Mouse (Mus musculus): ENCODE measurements around the gene Upk1a.

The Upk1a gene

DNA sequence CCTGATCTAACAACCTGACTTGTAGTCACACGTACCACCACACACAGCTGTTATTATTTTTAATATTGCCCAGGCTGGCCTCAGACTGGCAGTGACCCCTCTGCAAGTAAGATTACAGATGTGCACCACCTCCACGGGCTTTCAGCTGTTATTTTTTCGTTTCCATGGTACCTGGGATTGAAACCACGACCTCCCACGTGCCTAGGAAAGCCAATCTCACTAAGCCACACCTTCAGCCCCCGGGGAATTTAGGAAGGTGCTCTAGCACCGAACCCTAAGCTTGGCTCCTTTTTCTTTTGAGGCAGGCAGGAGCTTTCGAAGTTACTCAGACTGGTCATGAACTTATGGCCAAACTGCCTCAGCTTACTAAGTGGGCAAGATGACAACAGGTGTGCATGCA is 8.2 kb downstream of the Upk1a start:
- no peak for DNase-seq (ENCODE audit: low read depth in 1 of 2, low spot score in 2 of 2)

DNA sequence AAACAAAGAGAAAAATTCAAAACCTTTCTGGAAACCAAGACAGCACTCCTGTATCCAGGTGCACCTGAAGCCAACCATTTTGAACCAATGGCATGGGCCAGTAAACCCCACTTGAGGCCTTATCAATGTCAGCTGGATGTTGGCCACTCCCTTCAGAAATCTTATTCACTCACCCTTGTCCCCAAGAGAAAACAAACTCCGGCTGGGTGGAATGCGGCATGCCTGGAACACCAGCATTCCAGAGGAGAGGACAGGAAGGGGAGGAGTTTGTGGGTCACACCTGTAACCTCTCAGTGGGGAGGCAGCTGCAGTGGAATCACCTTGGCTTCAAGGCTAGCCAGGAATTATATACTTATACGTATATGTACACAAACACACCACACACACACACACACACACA is 10.1 kb downstream of the Upk1a start:
- no peak for DNase-seq (ENCODE audit: low read depth in 1 of 2, low spot score in 2 of 2)

GRCm38 (mm10) chr7:30600651-30601050 is 12.0 kb downstream of the Upk1a start:
- no peak for DNase-seq (ENCODE audit: low read depth in 1 of 2, low spot score in 2 of 2)

- DNase-seq (ENCODE audit: low read depth in 1 of 2, low spot score in 2 of 2) = peak; percentile 21 to 26
Observed at GRCm38 (mm10) chr7:30599933-30600353, 12.7 kb downstream of the Upk1a start.

- no peak for DNase-seq (ENCODE audit: low read depth in 1 of 2, low spot score in 2 of 2)
Observed at GRCm38 (mm10) chr7:30598786-30599185, 13.9 kb downstream of the Upk1a start, which contains the start of gene Zbtb32. TSS of gene Zbtb32 (minus strand) at chr7:30598909.

GRCm38 (mm10) chr7:30596811-30597210 is 15.8 kb downstream of the Upk1a start:
- no peak for DNase-seq (ENCODE audit: low read depth in 1 of 2, low spot score in 2 of 2)

- DNase-seq (ENCODE audit: low read depth in 1 of 2, low spot score in 2 of 2) = no peak
Observed at GRCm38 (mm10) chr7:30596093-30596492, 16.6 kb downstream of the Upk1a start.

DNA sequence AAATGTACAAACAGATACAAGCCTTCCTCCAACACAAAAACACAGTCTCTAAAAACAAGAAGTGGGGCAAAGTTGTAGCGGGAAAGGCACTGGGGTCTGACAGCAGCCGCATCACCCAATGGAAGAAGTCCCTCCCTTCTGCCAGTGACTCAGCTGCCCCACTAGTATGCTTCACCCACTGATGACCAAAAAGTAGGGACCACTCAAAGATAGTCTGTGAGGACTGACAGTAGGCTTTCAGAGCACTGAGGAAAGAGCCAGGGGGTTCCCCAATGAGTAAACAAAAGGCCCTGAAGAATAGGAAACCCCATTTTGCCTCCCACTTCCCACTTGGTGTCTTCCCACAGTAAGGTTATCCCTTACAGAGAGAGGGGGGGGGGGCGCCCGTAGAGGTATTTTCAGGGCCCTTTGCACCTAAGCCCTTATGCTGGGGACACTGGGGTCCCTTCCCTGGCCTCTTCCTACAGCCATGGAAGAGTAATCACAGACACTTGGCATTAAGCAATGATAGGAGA is 18.1 kb downstream of the Upk1a start:
- no peak for DNase-seq (ENCODE audit: low read depth in 1 of 2, low spot score in 2 of 2)

GRCm38 (mm10) chr7:30593579-30594509 is 18.8 kb downstream of the Upk1a start:
- DNase-seq (ENCODE audit: low read depth in 1 of 2, low spot score in 2 of 2) = no peak

DNA sequence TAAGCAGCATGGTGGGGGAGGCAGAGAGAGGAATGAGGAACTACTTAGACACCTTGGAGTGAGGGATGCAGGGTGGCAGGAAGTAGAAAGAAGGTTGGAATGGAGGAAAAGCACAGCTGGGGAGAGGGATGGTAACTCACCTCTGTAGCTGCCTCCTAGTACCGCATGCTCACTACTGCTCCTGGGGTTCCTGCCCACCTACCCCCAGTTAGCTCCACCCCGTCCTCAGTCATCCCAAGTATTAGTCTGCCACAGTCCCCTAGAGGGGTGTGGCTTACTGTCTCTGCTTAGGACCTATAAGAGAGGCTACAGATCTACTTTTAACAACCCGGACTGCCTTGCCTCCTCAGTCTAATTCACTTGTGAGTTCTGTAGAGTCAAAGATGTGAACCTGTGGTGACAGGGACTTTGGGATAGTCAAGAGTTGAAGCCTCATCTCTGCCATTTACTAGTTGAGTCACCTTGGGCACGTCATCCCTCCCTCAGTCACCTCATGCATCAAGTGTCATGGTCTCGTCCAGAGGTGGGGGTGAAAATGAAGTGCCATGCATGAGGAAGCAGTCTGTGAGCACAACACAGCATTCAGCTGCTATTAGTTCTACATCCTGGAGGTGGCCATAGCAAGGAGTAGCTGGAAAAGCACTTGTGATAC is 19.7 kb downstream of the Upk1a start:
- DNase-seq (ENCODE audit: low read depth in 1 of 2, low spot score in 2 of 2) = no peak

DNA sequence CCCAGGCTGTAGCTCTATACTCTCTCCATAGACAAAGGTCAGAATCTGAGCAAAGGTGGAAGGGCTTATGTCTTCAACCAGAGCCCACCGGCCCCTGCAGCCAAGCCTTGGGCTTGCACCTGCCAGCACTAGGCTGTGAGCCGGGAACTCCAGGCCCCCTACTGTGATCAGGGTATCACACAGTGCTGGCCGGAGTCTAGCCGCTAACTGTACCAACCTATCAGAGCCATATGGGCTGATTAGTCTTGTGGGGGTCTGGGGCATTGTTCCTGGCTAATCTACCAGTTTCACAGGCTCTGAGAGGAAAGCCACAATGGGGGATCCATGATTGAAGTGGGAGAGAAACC is 21.1 kb downstream of the Upk1a start:
- no peak for DNase-seq (ENCODE audit: low read depth in 1 of 2, low spot score in 2 of 2)

GRCm38 (mm10) chr7:30590927-30591604 is 21.6 kb downstream of the Upk1a start:
- no peak for DNase-seq (ENCODE audit: low read depth in 1 of 2, low spot score in 2 of 2)

- peak in 1 of 2 experiments; percentile 55 for DNase-seq (ENCODE audit: low read depth in 1 of 2, low spot score in 2 of 2)
Observed at GRCm38 (mm10) chr7:30589435-30590301, 23.0 kb downstream of the Upk1a start.

DNA sequence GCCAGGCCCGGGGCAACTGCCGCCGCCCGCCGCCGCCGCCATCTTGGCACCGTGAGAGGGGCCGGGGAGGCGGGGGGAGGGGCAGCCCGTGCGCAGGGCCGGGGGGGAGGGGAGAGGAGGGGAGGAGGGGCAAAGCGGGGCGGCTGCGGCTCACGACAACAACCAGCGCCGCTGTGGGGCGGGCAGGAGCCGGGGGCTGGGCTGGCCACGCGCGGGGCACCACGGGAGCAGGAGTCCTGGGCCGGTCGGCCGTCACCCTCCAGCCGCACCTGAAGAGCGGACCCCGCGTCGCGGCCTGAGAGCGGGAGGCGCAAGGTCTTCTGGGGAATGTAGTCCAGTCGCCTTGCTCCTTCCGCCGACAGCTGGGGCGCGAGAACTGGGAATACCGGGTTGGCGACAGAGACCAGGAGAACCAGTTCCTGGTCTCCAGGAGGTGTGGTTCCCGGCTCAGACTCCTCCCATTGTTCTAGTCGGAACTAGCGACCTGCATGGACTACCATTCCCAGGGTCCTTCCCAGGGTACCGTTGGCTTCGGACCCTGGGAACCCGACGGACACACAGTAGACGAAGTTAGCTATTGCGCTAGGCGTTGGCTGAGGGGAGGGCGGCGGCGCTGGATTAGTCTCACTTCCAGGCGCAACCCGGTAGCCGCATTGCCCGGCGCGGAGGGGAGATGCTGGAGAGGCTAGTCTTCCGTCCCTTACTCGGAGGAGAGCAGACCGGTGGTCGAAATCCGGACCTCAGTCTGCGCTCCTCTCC is 23.8 kb downstream of the Upk1a start, which contains the start of gene Kmt2b:
Kmt2b (minus strand) TSS at position 51 of the 759 bp plus-strand sequence.
- DNase-seq (ENCODE audit: low read depth in 1 of 2, low spot score in 2 of 2) = peak; percentile 79 to 85

- peak in 1 of 2 experiments; percentile 34 for DNase-seq (ENCODE audit: low read depth in 1 of 2, low spot score in 2 of 2)
Observed at GRCm38 (mm10) chr7:30587842-30588667, 24.6 kb downstream of the Upk1a start.

DNA sequence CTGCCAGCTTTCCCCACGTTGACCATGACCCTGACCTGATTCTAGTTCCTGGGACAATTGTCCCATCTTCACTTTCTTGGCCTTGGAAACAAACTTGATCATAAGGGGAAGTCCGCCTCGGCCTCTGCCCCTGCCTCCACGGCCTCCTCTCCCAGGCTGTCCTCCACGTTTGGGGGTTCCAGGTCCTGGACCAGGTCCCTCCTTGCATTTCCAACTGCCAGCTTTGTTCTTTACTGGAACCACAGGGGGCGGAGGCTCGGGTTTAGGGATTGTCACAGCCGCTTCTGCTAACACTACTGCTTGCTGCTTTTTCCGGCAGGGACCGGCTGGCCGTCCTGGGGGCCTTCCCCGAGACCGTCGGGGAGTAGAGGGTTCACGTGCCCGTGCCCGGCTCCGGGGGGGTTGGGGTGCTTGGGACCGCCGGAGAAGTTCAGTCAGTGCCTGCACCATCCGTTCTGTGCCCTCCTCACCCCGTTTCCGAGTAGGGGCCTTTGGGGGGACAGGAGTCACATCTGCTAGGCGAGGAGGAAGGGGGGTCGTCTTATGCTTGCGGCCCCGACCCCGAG is 26.1 kb downstream of the Upk1a start:
- no peak for DNase-seq (ENCODE audit: low read depth in 1 of 2, low spot score in 2 of 2)

GRCm38 (mm10) chr7:30585170-30585569 is 27.5 kb downstream of the Upk1a start:
- DNase-seq (ENCODE audit: low read depth in 1 of 2, low spot score in 2 of 2) = no peak

- DNase-seq (ENCODE audit: low read depth in 1 of 2, low spot score in 2 of 2) = no peak
Observed at GRCm38 (mm10) chr7:30584339-30584738, 28.3 kb downstream of the Upk1a start.

- no peak for DNase-seq (ENCODE audit: low read depth in 1 of 2, low spot score in 2 of 2)
Observed at GRCm38 (mm10) chr7:30581547-30581946, 31.1 kb downstream of the Upk1a start.

All from monocyte, adult 2 months (primary cell).